Mouse (Mus musculus) embryonic facial prominence, embryonic 14.5 days (tissue): ENCODE data around the gene Zfhx3. TPM values are rescaled to one million over a fixed set of nuclear protein-coding genes. Genes with fewer than 3 reads are reported as not detected.
A peak's percentile ranks its signal among the peaks of the same experiment; 100 is the strongest.

ENCODE experiments used
- ATAC-seq: fragments of 200-750 bp; cut with Nextera tagmentation; 2 replicates; pipeline ENCODE4 v1.8.0; 2017; ENCODE audit warnings: low read depth, moderate number of reproducible peaks, moderate TSS enrichment
- DNase-seq: peaks from one replicate; pipeline ENCODE4 v3.0.0-alpha.2; 2015; ENCODE audit warnings: low spot score
- H3K27ac ChIP-seq: fragments of 300-500 bp; sonication (generic); replicated peaks from 2 replicates; pipeline ENCODE4 v1.5.1; 2014; ENCODE audit warnings: low read depth, mild to moderate bottlenecking, low read length, moderate library complexity
- H3K27me3 ChIP-seq: fragments of 300-500 bp; sonication (generic); replicated peaks from 2 replicates; pipeline ENCODE4 v1.6.1; 2014; ENCODE audit warnings: low read length; ENCODE audit not compliant: control insufficient read depth, insufficient read depth
- H3K36me3 ChIP-seq: fragments of 300-500 bp; sonication (generic); 2 replicates; pipeline ENCODE4 v1.6.1; 2014; ENCODE audit warnings: low read length, mixed read lengths; ENCODE audit not compliant: control insufficient read depth, insufficient read depth
- H3K4me1 ChIP-seq: fragments of 300-500 bp; sonication (generic); 2 replicates; pipeline ENCODE4 v1.6.1; 2014; ENCODE audit warnings: antibody characterized with exemption, low read length; ENCODE audit not compliant: control insufficient read depth, insufficient read depth
- H3K4me2 ChIP-seq: fragments of 300-500 bp; sonication (generic); 2 replicates; pipeline ENCODE4 v1.6.1; 2014; ENCODE audit warnings: low read depth, mild to moderate bottlenecking, low read length, moderate library complexity, mixed read lengths
- H3K4me3 ChIP-seq: fragments of 300-500 bp; sonication (generic); 2 replicates; pipeline ENCODE4 v1.5.1; 2014; ENCODE audit warnings: low read depth, mild to moderate bottlenecking, low read length
- H3K9ac ChIP-seq: fragments of 300-500 bp; sonication (generic); 2 replicates; pipeline ENCODE4 v1.6.1; 2014; ENCODE audit warnings: low read depth, mild to moderate bottlenecking, low read length, moderate library complexity, mixed read lengths
- H3K9me3 ChIP-seq: fragments of 300-500 bp; sonication (generic); 2 replicates; pipeline ENCODE4 v1.6.1; 2016; ENCODE audit warnings: low read length; ENCODE audit not compliant: control insufficient read depth
- WGBS: fragments of 180-500 bp; shearing (Covaris S2); extraction: QIAGEN DNeasy Blood & Tissue Kit; methylation state at CpG from one replicate; pipeline ENCODE4 v1.1.7; 2014; 5-methylcytosine and 5-hydroxymethylcytosine counted together
- polyA plus RNA-seq: library from polyadenylated mRNA; unstranded; fragments of >200 nt; fragmentation: Nextera tagmentation; extraction: Ambion mirVana; gene quantifications from 2 replicates; pipeline ENCODE4 v1.2.1, GENCODE M21; 2014

Gene Zfhx3
- polyA plus RNA-seq, 1 experiment from 2014 or later: 14.2 TPM

- Histone ChIP-seq H3K36me3 (no peaks in the 10 kb centered on the region), H3K4me3 (no peak overlapping the region), H3K9me3 (no peaks in the 10 kb centered on the region), H3K4me1 (peaks cover 7% of the 10 kb centered on the region), H3K27me3 (no peaks in the 10 kb centered on the region), H3K4me2 (no peak overlapping the region), H3K27ac (no peak overlapping the region), H3K9ac (no peak overlapping the region)
- no peak for DNase-seq
- 55% methylated on average over 12 of the region's 12 CpGs for WGBS
- no peak for ATAC-seq
Measured at GRCm38 (mm10) chr8:108480141-108480540, 537.7 kb downstream of the Zfhx3 start.

GRCm38 (mm10) chr8:108481167-108481815 lies 538.8 kb downstream of the Zfhx3 start:
- Histone ChIP-seq H3K27me3 (no peaks in the 10 kb centered on the region), H3K4me1 (peaks cover 7% of the 10 kb centered on the region), H3K9me3 (no peaks in the 10 kb centered on the region), H3K27ac (peak overlapping the region; percentile 19; the same call in 1 of the 2 replicates), H3K4me2 (no peak overlapping the region), H3K4me3 (no peak overlapping the region), H3K36me3 (no peaks in the 10 kb centered on the region), H3K9ac (no peak overlapping the region)
- WGBS: 33% methylated on average over 11 of the region's 11 CpGs
- ATAC-seq: peak; percentile 70; the same call in 1 of the 2 replicates
- DNase-seq: peak; percentile 49

GRCm38 (mm10) chr8:108496101-108496500 lies 553.7 kb downstream of the Zfhx3 start:
- no peak overlapping the region for H3K4me2 ChIP-seq
- WGBS: 63% methylated on average over 12 of the region's 12 CpGs
- no peaks in the 10 kb centered on the region for H3K9me3 ChIP-seq
- H3K9ac ChIP-seq: no peak overlapping the region
- no peaks in the 10 kb centered on the region; the same call in 1 of the 2 replicates for H3K4me1 ChIP-seq
- no peaks in the 10 kb centered on the region for H3K27me3 ChIP-seq
- H3K4me3 ChIP-seq: no peak overlapping the region
- no peak overlapping the region for H3K27ac ChIP-seq
- DNase-seq: no peak
- H3K36me3 ChIP-seq: no peaks in the 10 kb centered on the region
- ATAC-seq: no peak

GRCm38 (mm10) chr8:108506779-108507178 lies 564.3 kb downstream of the Zfhx3 start:
- WGBS: 85% methylated on average over 3 of the region's 3 CpGs
- Histone ChIP-seq H3K36me3 (no peaks in the 10 kb centered on the region), H3K27me3 (no peaks in the 10 kb centered on the region), H3K4me3 (no peak overlapping the region), H3K27ac (no peak overlapping the region), H3K9me3 (no peaks in the 10 kb centered on the region), H3K4me2 (no peak overlapping the region), H3K4me1 (peaks cover 9% of the 10 kb centered on the region), H3K9ac (no peak overlapping the region)
- DNase-seq (no peak), ATAC-seq (no peak)

GRCm38 (mm10) chr8:108507769-108508168 lies 565.3 kb downstream of the Zfhx3 start:
- no peak overlapping the region for H3K4me2 ChIP-seq
- no peak overlapping the region for H3K9ac ChIP-seq
- peaks cover 9% of the 10 kb centered on the region for H3K4me1 ChIP-seq
- no peak overlapping the region for H3K4me3 ChIP-seq
- H3K27ac ChIP-seq: no peak overlapping the region
- H3K27me3 ChIP-seq: no peaks in the 10 kb centered on the region
- no peaks in the 10 kb centered on the region for H3K9me3 ChIP-seq
- DNase-seq: no peak
- ATAC-seq: no peak
- whole genome bisulfite sequencing: 70% methylated on average over 3 of the region's 3 CpGs
- H3K36me3 ChIP-seq: no peaks in the 10 kb centered on the region

GRCm38 (mm10) chr8:108510641-108511325 lies 568.3 kb downstream of the Zfhx3 start:
- no peaks in the 10 kb centered on the region for H3K27me3 ChIP-seq
- no peaks in the 10 kb centered on the region for H3K9me3 ChIP-seq
- no peak overlapping the region for H3K4me3 ChIP-seq
- H3K36me3 ChIP-seq: no peaks in the 10 kb centered on the region
- H3K4me2 ChIP-seq: no peak overlapping the region
- peak; percentile 25 for DNase-seq
- peaks cover 9% of the 10 kb centered on the region for H3K4me1 ChIP-seq
- no peak overlapping the region for H3K9ac ChIP-seq
- WGBS: 37% methylated on average over 14 of the region's 14 CpGs
- ATAC-seq: peak; percentile 30; the same call in 1 of the 2 replicates
- 0 out of 2 replicates have a peak overlapping the region, but pooled peaks have one; percentile 17 for H3K27ac ChIP-seq

GRCm38 (mm10) chr8:108518116-108518515 lies 575.7 kb downstream of the Zfhx3 start:
- 91% methylated on average over 7 of the region's 7 CpGs for WGBS
- H3K9ac ChIP-seq: no peak overlapping the region
- H3K4me3 ChIP-seq: no peak overlapping the region
- no peaks in the 10 kb centered on the region for H3K27me3 ChIP-seq
- ATAC-seq (no peak), DNase-seq (no peak)
- H3K9me3 ChIP-seq: no peaks in the 10 kb centered on the region
- H3K4me2 ChIP-seq: no peak overlapping the region
- H3K4me1 ChIP-seq: no peaks in the 10 kb centered on the region
- no peak overlapping the region for H3K27ac ChIP-seq
- no peaks in the 10 kb centered on the region for H3K36me3 ChIP-seq

- Histone ChIP-seq H3K27ac (no peak overlapping the region), H3K9me3 (no peaks in the 10 kb centered on the region), H3K4me1 (no peaks in the 10 kb centered on the region), H3K9ac (no peak overlapping the region), H3K27me3 (no peaks in the 10 kb centered on the region), H3K4me2 (no peak overlapping the region), H3K4me3 (no peak overlapping the region), H3K36me3 (no peaks in the 10 kb centered on the region)
- 89% methylated on average over 4 of the region's 4 CpGs for WGBS
- ATAC-seq (no peak), DNase-seq (no peak)
Measured at GRCm38 (mm10) chr8:108522050-108522449, 579.6 kb downstream of the Zfhx3 start.
